Comparison of ENCODE assay signal across 8 mouse cellular contexts in genomic region chr10:70485287-70485612, GRCm38 (mm10). TPM values are rescaled to one million over a fixed set of nuclear protein-coding genes. Genes with fewer than 3 reads are reported as not detected.
A peak's percentile ranks its signal among the peaks of the same experiment; 100 is the strongest.
DNase-seq lines count a peak whose midpoint lies in the region; ATAC-seq and TF ChIP-seq lines count a peak whose summit lies in the region.

No protein-coding gene starts in this region.

- no peak for TF ChIP-seq CTCF in kidney, postnatal 0 days (IDR thresholded peaks at IDR 0.05; ENCODE audit: low read depth)
- no peak for TF ChIP-seq CTCF in cortical plate, adult 2 months (IDR thresholded peaks at IDR 0.05; ENCODE audit: extremely low read depth, insufficient read depth, low read length)

- ATAC-seq in kidney, postnatal 0 days (replicated peaks; ENCODE audit: low FRiP score, low read depth): no peak
- no peak for ATAC-seq in kidney, embryonic 16.5 days (ENCODE audit: low FRiP score, low TSS enrichment)
- ATAC-seq in forebrain, embryonic 15.5 days (replicated peaks): peak; percentile 80
- ATAC-seq in midbrain, embryonic 13.5 days: peak; percentile 86

- no peaks in the 10 kb centered on the region for H3K9me3 ChIP-seq in kidney, postnatal 0 days (replicated peaks; ENCODE audit: low read length)
- H3K9me3 ChIP-seq in kidney, embryonic 16.5 days (ENCODE audit: low read length): no peaks in the 10 kb centered on the region
- no peaks in the 10 kb centered on the region for H3K9me3 ChIP-seq in forebrain, embryonic 15.5 days
- H3K9me3 ChIP-seq in midbrain, embryonic 13.5 days: no peaks in the 10 kb centered on the region

- H3K4me3 ChIP-seq in kidney, postnatal 0 days (replicated peaks; ENCODE audit: low read depth, low read length): no peak overlapping the region
- no peak overlapping the region for H3K4me3 ChIP-seq in kidney, embryonic 16.5 days (ENCODE audit: low read length)
- no peak overlapping the region for H3K4me3 ChIP-seq in cortical plate, adult 2 months (ENCODE audit: insufficient read depth, low read length)
- H3K4me3 ChIP-seq in forebrain, embryonic 15.5 days: no peak overlapping the region
- 0 out of 2 replicates have a peak overlapping the region, but pooled peaks have one; percentile 5 for H3K4me3 ChIP-seq in midbrain, embryonic 13.5 days (replicated peaks)

- DNase-seq in kidney, postnatal 0 days (ENCODE audit: low spot score): peak; percentile 77
- DNase-seq in thymus, postnatal 10 days (ENCODE audit: low spot score in 2 of 2): no peak
- no peak for DNase-seq in cerebellum, adult 11-12 months
- no peak for DNase-seq in right cerebral cortex, adult 2 months (ENCODE audit: low spot score in 2 of 2)

- H3K27ac ChIP-seq in kidney, postnatal 0 days: no peak overlapping the region
- no peak overlapping the region for H3K27ac ChIP-seq in kidney, embryonic 16.5 days (ENCODE audit: low read length)
- peak overlapping the region; percentile 99 for H3K27ac ChIP-seq in cortical plate, adult 2 months (ENCODE audit: insufficient read depth, low read length)
- H3K27ac ChIP-seq in forebrain, embryonic 15.5 days (replicated peaks): peak overlapping the region; percentile 68
- H3K27ac ChIP-seq in midbrain, embryonic 13.5 days: peak overlapping the region; percentile 86

- no peaks in the 10 kb centered on the region for H3K27me3 ChIP-seq in kidney, postnatal 0 days (ENCODE audit: insufficient read depth, low read length)
- no peaks in the 10 kb centered on the region for H3K27me3 ChIP-seq in kidney, embryonic 16.5 days (ENCODE audit: insufficient read depth, low read length)
- H3K27me3 ChIP-seq in forebrain, embryonic 15.5 days: no peaks in the 10 kb centered on the region
- H3K27me3 ChIP-seq in midbrain, embryonic 13.5 days: no peaks in the 10 kb centered on the region

- WGBS in kidney, postnatal 0 days: 32% methylated on average over 7 of the region's 7 CpGs
- WGBS in kidney, embryonic 16.5 days: 40% methylated on average over 7 of the region's 7 CpGs
- WGBS in forebrain, embryonic 15.5 days: 2% methylated on average over 7 of the region's 7 CpGs
- WGBS in midbrain, embryonic 13.5 days: 5% methylated on average over 7 of the region's 7 CpGs

- H3K4me2 ChIP-seq in kidney, postnatal 0 days (ENCODE audit: low read length): peak overlapping the region; percentile 18; the same call in 1 of the 2 replicates
- no peak overlapping the region for H3K4me2 ChIP-seq in kidney, embryonic 16.5 days (replicated peaks; ENCODE audit: low read depth, low read length)
- peak overlapping the region; percentile 37 for H3K4me2 ChIP-seq in forebrain, embryonic 15.5 days (replicated peaks)
- H3K4me2 ChIP-seq in midbrain, embryonic 13.5 days (replicated peaks): peak overlapping the region; percentile 46

- no peaks in the 10 kb centered on the region for H3K36me3 ChIP-seq in kidney, postnatal 0 days (ENCODE audit: insufficient read depth, low read length)
- no peaks in the 10 kb centered on the region for H3K36me3 ChIP-seq in kidney, embryonic 16.5 days (ENCODE audit: insufficient read depth, low read length)
- H3K36me3 ChIP-seq in forebrain, embryonic 15.5 days: no peaks in the 10 kb centered on the region
- peaks cover 8% of the 10 kb centered on the region for H3K36me3 ChIP-seq in midbrain, embryonic 13.5 days

- no peak for TF ChIP-seq POLR2A in cortical plate, adult 2 months (IDR thresholded peaks at IDR 0.05; ENCODE audit: extremely low read depth, insufficient read depth, low read length)

- no peak overlapping the region for H3K9ac ChIP-seq in kidney, postnatal 0 days (ENCODE audit: low read depth, low read length)
- H3K9ac ChIP-seq in kidney, embryonic 16.5 days (replicated peaks; ENCODE audit: low read length): no peak overlapping the region
- no peak overlapping the region for H3K9ac ChIP-seq in forebrain, embryonic 15.5 days (replicated peaks)
- H3K9ac ChIP-seq in midbrain, embryonic 13.5 days (replicated peaks): peak overlapping the region; percentile 24

- H3K4me1 ChIP-seq in kidney, postnatal 0 days (replicated peaks; ENCODE audit: insufficient read depth, low read length): peaks cover 3% of the 10 kb centered on the region; the same call in 1 of the 2 replicates
- peaks cover 11% of the 10 kb centered on the region for H3K4me1 ChIP-seq in kidney, embryonic 16.5 days (ENCODE audit: insufficient read depth, low read length)
- peaks cover 3% of the 10 kb centered on the region for H3K4me1 ChIP-seq in cortical plate, adult 2 months (ENCODE audit: control insufficient read depth, insufficient read depth, low read length)
- peaks cover 15% of the 10 kb centered on the region for H3K4me1 ChIP-seq in forebrain, embryonic 15.5 days
- peaks cover 24% of the 10 kb centered on the region for H3K4me1 ChIP-seq in midbrain, embryonic 13.5 days (replicated peaks)

RNA-seq across cellular contexts. Expression of gene Fam13c, which starts 45.0 kb away (rescaled TPM):
- 5.5 and 6.2 TPM in 2 replicates for polyA plus RNA-seq in kidney, postnatal 0 days (2015; fragmentation: Nextera tagmentation; extraction: Ambion mirVana)
- polyA plus RNA-seq in kidney, embryonic 16.5 days (2015; fragmentation: Nextera tagmentation; extraction: Ambion mirVana): 6.6 and 6.7 TPM in 2 replicates
- polyA plus RNA-seq in cortical plate, adult 2 months (2012; rRNA removed): 27.7 and 28.2 TPM in 2 replicates
- 26.3 and 26.7 TPM in 2 replicates for polyA plus RNA-seq in forebrain, embryonic 15.5 days (2015; fragmentation: Nextera tagmentation; extraction: Ambion mirVana)
- polyA plus RNA-seq in midbrain, embryonic 13.5 days (2015; fragmentation: Nextera tagmentation; extraction: Ambion mirVana): 31.1 and 31.5 TPM in 2 replicates

Comparison
In these comparisons a context has a peak if more than half of its experiments do, and no peak if none do; other contexts are left out.
1. ATAC-seq: peak in forebrain, embryonic 15.5 days (single experiment) and midbrain, embryonic 13.5 days (single experiment); none in kidney, postnatal 0 days (single experiment) and kidney, embryonic 16.5 days (single experiment).
2. H3K27ac ChIP-seq: peak in cortical plate, adult 2 months (single experiment), forebrain, embryonic 15.5 days (single experiment) and midbrain, embryonic 13.5 days (single experiment); none in kidney, postnatal 0 days (single experiment) and kidney, embryonic 16.5 days (single experiment).